Mouse (Mus musculus): Measurements from ENCODE around the gene Commd6.
"Not testable (repeated sequence)": the region's sequence is repeated elsewhere in the genome, so short reads cannot be mapped to it uniquely, and the experiment has no call there.

Commd6 gene

DNA sequence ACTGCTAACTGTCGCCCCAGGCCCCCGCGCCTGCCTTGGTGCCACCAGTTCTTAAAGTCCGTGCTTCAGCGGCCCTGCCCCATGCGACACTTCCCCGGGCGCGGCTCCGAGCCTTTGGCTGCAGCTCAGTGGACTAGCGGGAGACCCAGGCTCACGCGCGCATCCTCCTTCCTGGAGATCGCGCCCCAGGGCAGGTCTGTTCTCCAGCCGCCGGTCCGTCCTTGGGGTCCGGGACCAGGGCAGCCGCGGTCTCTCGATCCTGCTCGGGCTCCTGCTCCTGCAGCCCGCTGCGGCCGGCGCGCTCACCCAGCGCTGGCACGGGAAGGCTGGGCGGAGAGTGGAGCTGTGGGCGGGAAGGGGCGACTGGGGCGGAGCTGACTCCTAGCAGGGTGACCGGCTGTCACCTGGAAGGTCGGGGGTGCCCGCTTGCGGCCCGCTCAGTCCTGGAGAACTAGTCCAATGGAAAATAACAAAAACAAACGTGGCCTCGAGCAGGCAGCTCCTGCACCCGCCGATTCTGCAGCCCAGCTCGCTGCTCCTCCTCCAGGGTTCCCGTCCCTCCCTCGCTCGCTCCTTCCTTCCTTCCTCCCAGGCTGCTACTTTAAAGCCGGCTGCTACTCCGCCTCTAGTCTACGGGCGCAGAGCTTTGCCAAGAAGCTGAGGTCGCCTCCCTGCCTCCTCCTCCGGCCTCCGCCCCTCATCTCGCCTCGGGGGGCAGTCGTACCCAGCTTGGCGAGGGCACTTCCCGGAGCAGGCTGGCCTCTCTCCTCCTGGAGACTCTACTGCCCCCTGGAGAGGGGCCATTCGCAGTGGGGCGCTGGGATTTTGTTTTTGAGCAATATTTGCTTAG lies 31.7 kb downstream of the Commd6 start, which contains the start of gene Tbc1d4:
Tbc1d4 (minus strand) TSS at position 673 of the 850 bp plus-strand sequence.
- peak; percentile 80 for DNase-seq (ENCODE audit: low read depth, low spot score)

DNA sequence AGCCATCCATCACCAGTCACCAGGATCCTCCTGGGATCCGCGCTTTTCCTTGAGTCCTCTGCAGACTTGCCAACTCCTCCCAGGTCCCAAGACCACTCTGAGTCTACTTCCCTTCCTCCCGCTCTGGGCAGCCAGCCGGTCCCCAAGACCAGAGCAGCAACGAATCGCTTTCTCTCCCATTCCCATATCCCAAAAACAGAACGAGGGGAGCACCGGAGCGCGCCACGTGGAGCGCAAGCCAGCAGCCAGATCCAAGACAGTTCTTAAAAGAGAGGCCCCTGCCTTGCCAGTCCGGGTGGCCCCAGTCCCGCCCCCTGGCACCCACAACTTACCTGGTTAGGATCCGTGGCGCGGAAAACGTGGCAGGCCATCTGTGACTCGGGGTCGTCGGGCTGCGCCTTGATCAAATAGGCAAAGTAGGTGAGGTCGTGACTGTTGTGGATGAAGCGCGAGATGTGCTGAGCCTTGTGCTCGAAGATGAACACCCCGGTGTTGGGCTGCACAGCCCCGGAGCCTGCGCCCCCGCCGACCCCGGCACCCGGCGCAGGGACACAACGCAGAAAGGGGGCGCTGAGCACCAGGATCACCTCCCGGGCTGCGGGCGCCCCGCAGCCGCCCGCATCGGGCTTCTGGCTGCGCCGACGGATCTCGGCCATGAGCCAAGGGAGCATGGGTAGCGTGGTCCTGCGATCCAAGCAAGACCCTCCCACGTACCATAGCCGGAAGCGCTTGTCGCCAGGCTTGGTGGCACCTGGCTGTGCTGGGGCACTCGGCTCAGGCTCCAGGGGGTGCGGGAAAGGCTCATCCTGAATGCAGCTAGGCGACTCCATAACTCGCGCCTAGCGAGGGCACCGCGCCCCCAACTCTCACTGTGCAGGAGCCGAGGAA lies 32.6 kb downstream of the Commd6 start:
- peak; percentile 68 for DNase-seq (ENCODE audit: low read depth, low spot score)

DNA sequence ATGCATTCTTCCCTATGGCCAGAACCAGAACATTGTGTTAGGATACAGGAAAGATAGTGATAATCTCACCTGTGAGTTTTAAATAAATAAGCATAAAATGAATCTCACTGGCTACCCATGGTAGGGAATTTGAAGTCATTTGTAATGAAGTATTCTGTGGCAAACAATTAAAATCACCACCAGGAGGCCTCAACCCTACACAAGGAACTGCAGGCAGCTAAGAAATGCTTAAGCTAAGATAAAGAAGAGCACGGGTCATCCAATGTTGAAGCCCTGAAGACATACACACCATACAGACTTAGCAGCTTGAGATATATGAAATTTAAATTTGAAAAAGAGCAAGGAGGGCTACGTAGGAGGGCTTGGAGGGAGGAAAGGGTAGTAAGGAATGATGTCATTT lies 34.6 kb downstream of the Commd6 start:
- DNase-seq (ENCODE audit: low read depth, low spot score): peak; percentile 18

DNA sequence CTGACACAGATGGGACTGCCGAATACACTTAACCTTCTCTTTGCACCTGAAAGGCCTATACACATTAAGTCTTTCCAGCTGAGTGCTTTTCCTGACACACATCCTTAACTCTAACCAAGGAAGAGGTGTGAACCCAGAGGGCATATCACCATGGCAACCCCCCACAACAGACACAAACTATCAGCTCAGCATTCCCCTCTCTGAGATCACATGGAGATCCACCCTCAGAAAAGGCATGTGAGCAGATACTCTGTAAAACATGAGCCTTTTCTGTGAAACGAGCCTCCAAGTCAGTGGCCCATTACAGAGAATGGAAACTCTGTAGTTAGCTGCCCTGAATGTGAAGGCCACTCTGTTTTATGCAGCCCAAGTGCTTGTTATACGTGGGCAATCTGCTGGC lies 37.6 kb downstream of the Commd6 start:
- DNase-seq (ENCODE audit: low read depth, low spot score): peak; percentile 44

DNA sequence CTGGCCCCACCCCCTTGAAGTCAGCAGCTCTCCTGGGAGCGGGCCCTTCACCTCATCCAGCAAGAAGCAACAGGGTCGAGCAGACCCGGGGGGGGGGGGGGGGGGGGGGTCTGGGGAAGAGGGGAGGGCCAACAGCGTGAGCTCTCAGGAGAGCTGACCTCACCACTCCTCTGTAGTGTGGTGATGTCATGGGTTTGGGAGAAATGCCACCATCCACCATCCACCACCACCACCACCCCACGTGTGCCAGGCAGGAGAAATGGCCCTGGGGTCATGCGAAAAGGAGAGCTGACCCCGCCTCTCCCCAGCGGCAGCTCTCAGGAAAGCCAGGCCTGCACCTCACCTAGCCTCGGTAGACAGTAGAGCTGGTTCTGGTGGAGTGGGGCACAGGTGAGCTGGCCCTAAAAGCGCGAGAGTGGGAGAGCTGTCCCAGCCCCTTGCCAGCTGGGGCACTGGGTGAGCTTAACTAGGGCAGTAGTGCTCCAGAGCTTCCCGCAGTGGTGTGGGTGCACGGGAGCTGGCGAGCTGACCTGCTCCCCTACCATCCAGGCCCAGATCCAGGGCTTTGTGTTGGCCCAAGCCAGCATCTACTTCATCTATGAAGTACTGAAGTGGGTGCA lies 43.3 kb downstream of the Commd6 start:
- no peak for DNase-seq (ENCODE audit: low read depth, low spot score)

DNA sequence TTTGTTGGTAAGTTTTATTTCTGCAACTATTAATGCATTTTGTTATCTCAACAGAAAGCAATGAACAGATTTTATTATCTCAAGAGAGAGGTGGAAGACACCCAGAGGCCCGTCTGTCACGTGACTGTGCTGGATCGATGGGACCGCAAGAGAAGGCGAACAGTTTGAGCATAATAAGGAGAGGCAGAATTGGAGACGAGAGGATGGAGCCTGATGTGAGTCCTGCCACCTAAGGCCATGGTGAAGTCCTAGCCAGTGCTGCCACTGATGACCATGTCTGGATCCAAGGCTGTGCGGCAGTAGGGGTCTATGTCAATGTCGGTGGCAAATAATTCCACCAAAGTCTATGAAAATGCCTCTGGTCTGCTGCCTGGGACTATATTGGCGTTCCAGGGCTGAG lies 43.8 kb downstream of the Commd6 start:
- no peak for DNase-seq (ENCODE audit: low read depth, low spot score)

DNA sequence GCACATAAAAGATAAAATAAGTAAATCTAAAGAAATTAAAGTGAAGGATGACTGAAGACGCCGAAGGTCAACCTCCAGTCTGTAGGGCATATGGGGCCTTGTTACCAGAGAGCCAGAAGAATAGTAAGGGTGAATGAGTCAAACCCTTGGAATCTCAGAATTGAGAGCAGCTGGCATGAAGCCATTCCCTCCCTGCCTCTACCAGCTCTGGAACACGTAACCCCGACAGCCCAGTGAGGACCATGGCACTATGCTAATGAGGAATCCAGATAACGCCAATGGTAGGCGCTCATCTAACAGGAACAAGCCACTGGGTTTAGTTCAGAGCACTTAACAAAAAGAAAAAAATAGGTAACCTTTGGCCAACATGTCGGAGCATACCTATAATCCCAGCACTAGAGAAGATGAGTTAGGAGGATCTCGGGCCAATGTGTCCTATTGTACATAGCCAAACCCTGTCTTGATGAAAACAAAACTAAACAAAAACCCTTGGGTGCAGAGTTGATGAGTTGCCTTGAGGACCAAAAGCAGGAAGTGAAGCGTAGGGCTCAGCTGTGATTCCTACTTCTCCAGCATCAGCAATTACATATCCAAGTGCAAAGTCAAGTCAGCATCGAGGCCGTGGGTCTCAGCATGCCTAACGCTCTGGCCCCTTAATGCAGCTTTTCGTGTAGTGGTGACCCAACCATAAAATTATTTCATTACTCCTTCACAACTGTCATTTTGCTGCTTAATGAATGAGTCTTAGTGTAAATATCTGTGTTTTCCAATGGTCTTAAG lies 45.0 kb downstream of the Commd6 start:
- no peak for DNase-seq (ENCODE audit: low read depth, low spot score)

DNA sequence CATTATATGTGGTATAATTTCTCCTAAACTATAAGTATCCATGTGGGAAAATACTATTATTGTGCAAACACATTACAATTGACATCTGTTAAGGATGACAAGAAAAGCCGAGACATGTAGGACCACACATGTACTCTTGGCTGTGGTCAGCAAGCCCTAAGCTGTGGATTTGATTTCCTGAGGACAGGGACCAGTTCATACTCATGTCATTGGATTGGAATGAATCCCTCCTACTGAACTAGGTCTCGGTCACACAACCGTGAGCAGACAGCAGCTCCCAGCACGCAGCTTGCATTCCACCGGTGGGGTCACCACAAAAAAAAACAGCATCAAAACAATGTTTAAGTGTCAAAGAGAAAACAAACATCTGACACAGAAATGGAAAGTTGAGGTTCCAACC lies 46.5 kb downstream of the Commd6 start:
- DNase-seq (ENCODE audit: low read depth, low spot score): no peak

DNA sequence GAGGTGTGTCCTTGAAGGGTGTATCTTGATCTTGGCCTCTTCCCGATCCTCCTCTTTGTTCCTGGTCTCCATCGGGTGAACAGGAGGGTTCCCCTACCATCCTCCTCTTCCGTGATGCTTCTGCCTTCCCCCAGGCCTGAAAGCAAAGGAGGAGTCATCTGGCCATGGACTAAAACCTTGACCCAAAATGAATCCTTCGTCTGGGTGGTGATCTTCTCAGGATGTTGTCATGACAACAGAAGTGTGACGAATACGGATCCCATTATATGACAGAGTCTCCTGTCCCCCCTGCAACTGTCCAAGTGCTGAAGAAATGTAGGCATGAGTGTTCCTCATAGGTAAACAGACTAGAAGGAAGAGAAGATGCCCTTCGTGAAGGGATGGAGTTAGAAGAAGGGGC lies 47.1 kb downstream of the Commd6 start:
- no peak for DNase-seq (ENCODE audit: low read depth, low spot score)

DNA sequence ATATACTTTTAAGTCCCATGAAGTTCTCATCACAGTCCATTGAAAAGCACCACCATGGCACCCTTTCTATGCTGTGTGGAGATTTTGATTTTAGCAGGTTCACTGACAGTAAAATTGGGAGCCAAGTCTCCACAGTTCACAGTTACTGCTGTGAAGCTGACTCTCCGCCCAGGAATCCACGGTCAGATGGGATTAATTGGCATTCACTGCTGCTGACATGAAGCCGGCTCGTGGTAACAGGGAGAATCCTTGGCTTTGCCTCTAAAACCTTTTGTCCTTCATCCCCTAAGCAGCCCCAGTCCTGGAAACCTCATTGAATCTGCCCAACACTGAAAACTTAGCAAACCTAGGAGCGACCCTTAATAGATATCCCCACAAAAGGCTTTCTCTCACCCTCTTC lies 49.4 kb downstream of the Commd6 start:
- DNase-seq (ENCODE audit: low read depth, low spot score): no peak

DNA sequence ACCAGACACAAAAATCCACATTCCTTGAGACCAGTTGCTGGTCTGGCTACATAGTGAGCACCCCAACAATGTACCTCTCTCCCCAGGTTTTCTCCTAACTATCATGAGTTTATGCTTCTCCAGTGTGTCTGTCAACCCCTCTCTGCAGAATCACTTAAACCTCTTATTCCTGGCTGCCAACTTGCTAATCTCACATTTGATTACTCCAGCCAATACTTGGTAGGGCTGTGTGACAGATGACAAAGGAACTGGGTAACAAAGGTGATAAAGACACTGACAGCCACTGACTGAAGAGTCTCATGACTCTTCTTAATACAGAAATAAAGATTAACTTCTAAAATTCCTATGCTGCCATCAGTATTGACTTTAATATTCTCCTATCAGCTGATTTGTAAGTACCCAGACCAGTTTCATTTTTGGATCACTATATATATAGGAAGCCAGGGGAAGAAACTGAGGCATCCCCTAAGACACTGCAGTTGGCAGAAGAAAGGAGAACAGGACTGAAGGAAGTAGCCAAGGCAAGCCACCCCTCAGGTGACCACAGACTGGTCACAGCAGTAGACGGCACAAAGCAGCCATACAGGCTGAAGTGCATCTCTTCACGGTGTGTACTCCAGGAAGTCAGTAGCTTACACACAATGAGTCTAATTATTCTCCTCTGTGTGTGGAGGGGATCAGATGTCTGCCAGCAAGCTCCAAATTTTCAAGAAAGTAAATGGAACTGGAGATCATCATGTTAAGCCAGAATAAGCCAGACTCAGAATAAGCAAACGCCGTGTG lies 52.1 kb downstream of the Commd6 start:
- not testable (repeated sequence) for DNase-seq (ENCODE audit: low read depth, low spot score)

DNA sequence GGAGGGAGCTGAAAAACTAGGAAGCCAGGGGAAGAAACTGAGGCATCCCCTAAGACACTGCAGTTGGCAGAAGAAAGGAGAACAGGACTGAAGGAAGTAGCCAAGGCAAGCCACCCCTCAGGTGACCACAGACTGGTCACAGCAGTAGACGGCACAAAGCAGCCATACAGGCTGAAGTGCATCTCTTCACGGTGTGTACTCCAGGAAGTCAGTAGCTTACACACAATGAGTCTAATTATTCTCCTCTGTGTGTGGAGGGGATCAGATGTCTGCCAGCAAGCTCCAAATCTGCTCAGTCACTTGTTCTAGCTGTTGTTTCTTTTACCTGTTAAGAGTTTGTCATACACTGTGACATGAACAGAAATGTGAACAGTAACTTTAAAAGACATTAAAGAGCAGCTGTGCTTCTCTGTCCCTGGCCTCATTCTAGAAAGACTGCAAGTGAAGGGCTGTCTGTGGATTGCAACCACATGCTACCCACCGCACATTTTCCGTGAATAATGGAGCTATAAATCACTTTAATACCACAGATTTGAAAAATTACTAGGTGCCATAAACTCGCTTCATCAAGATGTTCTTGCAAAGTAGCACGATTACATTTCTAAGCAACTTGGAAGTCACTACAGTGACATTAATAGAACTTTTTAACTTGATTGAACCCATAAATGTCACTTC lies 53.0 kb downstream of the Commd6 start:
- DNase-seq (ENCODE audit: low read depth, low spot score): not testable (repeated sequence)

DNA sequence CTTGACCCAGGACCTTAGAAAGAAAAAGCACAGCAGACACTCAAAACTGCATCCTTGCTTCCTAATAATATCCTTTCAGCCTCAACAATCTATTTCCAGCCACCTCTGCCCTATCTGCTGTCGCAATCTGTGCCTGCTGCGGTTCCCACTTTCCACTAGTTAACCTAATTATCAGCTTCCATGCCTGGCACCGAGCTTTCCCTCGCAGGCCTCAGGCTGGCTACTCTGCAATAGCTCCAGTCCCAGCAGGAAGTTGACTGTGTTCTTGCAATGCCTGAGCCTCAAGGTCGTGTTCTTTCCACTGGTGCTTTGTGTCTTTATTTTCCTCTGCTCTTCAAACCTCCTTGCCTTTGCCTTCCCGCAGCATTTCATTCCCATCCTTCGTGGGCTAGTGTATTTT lies 54.4 kb downstream of the Commd6 start:
- DNase-seq (ENCODE audit: low read depth, low spot score): no peak
